Mouse (Mus musculus) small intestine, adult 2 months (tissue): ENCODE data around the gene Kcnj13.

Source experiments
- CTCF ChIP-seq: fragments of 200-500 bp; IDR thresholded peaks from 2 replicates; pipeline ENCODE4 v1.5.1; 2012; ENCODE audit warnings: low read depth, mild to moderate bottlenecking, control low read depth, inconsistent platforms, low read length, moderate library complexity, mixed read lengths; ENCODE audit not compliant: insufficient replicate concordance, insufficient read length; ENCODE audit errors: extremely low read depth
- POLR2A ChIP-seq: fragments of 200-500 bp; IDR thresholded peaks from 2 replicates; pipeline ENCODE4 v1.6.1; 2012; ENCODE audit warnings: low read depth, mild to moderate bottlenecking, control low read depth, inconsistent platforms, low read length, moderate library complexity

DNA sequence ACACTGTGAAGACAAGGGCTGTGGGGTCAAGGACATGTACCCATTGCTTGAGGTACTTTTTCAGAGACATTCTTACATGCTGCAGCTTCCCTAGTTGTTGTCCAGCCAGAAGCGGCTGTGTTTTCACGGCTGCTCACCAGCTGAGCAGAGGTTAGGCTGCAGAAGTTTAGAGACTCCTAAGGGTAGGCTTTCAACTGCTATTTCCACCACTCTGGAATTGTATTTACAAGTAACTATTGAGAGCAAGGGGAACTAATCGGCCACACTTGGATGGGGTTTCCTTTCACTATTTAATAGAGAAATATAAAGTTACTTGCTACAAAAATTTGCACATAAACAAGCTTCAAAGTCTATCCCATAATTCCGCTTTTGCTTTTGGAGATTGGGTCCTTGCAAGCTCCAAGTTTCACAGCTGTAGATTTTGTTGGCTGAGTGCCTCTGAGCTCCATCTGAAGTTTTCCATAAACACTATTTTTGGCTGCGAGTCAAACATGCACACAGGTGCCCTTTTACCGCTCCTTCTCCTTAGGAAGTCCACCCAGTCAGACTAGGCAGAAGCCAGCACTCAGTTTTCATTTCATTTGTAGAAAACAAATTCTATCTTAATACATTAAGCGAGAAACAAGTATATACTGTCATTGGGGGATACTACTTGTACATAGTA lies 2.5 kb upstream of the Kcnj13 start:
- TF ChIP-seq POLR2A (no peak), CTCF (no peak)
